Mouse (Mus musculus) forebrain, postnatal 0 days (tissue): Measurements from ENCODE around the gene Iqgap3. TPM values are rescaled to one million over a fixed set of nuclear protein-coding genes. Genes with fewer than 3 reads are reported as not detected.

Experiments
- ATAC-seq: fragments of 200-750 bp; cut with Nextera tagmentation; 2 replicates; pipeline ENCODE4 v1.8.0; 2017; ENCODE audit warnings: mild to moderate bottlenecking, moderate library complexity
- DNase-seq: peaks from one replicate; pipeline ENCODE4 v3.0.0-alpha.2; 2015
- H3K27ac ChIP-seq: fragments of 300-500 bp; sonication (generic); 2 replicates; pipeline ENCODE4 v1.5.1; 2014; ENCODE audit warnings: low read depth, mild to moderate bottlenecking, antibody characterized with exemption, low read length, moderate library complexity, mixed read lengths
- H3K27me3 ChIP-seq: fragments of 300-500 bp; sonication (generic); 2 replicates; pipeline ENCODE4 v1.6.1; 2014; ENCODE audit warnings: mild to moderate bottlenecking, low read length, mixed read lengths; ENCODE audit not compliant: insufficient read depth
- H3K36me3 ChIP-seq: fragments of 300-500 bp; sonication (generic); 2 replicates; pipeline ENCODE4 v1.6.1; 2014; ENCODE audit warnings: mild to moderate bottlenecking, moderate library complexity; ENCODE audit not compliant: insufficient read depth
- H3K4me1 ChIP-seq: fragments of 300-500 bp; sonication (generic); 2 replicates; pipeline ENCODE4 v1.6.1; 2014; ENCODE audit warnings: antibody characterized with exemption; ENCODE audit not compliant: insufficient read depth
- H3K4me2 ChIP-seq: fragments of 300-500 bp; sonication (generic); 2 replicates; pipeline ENCODE4 v1.6.1; 2014; ENCODE audit warnings: low read depth, mild to moderate bottlenecking, moderate library complexity
- H3K4me3 ChIP-seq: fragments of 300-500 bp; sonication (generic); 2 replicates; pipeline ENCODE4 v1.5.1; 2014; ENCODE audit warnings: low read depth, low read length, mixed read lengths
- H3K9ac ChIP-seq: fragments of 300-500 bp; sonication (generic); 2 replicates; pipeline ENCODE4 v1.6.1; 2014; ENCODE audit warnings: mild to moderate bottlenecking
- H3K9me3 ChIP-seq: fragments of 300-500 bp; sonication (generic); 2 replicates; pipeline ENCODE4 v1.6.1; 2016; ENCODE audit warnings: low read length
- CTCF ChIP-seq: sonication (generic); IDR thresholded peaks from 2 replicates; pipeline ENCODE4 v1.5.1; 2016; ENCODE audit warnings: antibody characterized with exemption, control low read depth, low read depth
- WGBS: fragments of 180-500 bp; shearing (Covaris S2); extraction: QIAGEN DNeasy Blood & Tissue Kit; methylation state at CpG from one replicate; pipeline ENCODE4 v1.1.7; 2014; 5-methylcytosine and 5-hydroxymethylcytosine counted together
- polyA plus RNA-seq: library from polyadenylated mRNA; unstranded; fragments of >200 nt; fragmentation: Nextera tagmentation; extraction: Ambion mirVana; gene quantifications from 2 replicates; pipeline ENCODE4 v1.2.1, GENCODE M21; 2015
- total RNA-seq: library from RNA; depleted of rRNA; stranded (reverse); fragments of >200 nt; gene quantifications from 2 replicates; pipeline ENCODE4 v1.2.3, GENCODE M21; 2014; rRNA removed

Gene Iqgap3
- total and polyA plus RNA-seq, 2 experiments from 2014 or later = 2.0 to 6.8 TPM

DNA sequence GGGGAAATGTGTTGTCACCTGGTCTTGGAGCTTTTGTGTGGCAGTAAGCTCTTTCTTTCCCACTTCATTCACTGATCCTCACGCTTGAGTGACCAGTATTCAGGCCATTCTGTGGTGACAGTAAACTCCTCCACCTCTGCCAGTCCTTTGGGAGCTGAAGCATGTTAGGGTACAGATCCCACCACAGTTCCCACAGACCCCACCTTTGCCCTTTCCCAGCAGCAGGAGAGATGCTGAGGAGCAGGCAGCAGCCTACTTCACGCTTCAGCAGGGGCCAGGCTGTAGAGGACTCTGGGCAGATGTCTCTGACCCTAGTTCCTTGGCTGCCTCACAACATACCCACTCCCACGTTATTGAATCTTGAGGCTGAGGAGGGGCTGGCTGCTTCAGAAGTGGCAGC lies 82.5 kb downstream of the Iqgap3 start:
- H3K36me3 ChIP-seq = peaks cover 89% of the 10 kb centered on the region
- ATAC-seq (no peak), DNase-seq (no peak)
- H3K27ac ChIP-seq = no peak overlapping the region
- H3K9me3 ChIP-seq = no peaks in the 10 kb centered on the region
- H3K4me2 ChIP-seq = no peak overlapping the region
- no peak overlapping the region for H3K4me3 ChIP-seq
- H3K27me3 ChIP-seq = no peaks in the 10 kb centered on the region
- H3K9ac ChIP-seq = no peak overlapping the region
- no peak for TF ChIP-seq CTCF
- H3K4me1 ChIP-seq = no peaks in the 10 kb centered on the region
- 37% methylated on average over 3 of the region's 3 CpGs for WGBS

GRCm38 (mm10) chr3:88166056-88166455 lies 84.3 kb downstream of the Iqgap3 start:
- no peak overlapping the region for H3K27ac ChIP-seq
- WGBS = 88% methylated on average over 5 of the region's 5 CpGs
- TF ChIP-seq CTCF = no peak
- no peaks in the 10 kb centered on the region for H3K27me3 ChIP-seq
- H3K9me3 ChIP-seq = no peaks in the 10 kb centered on the region
- no peak for ATAC-seq
- H3K9ac ChIP-seq = no peak overlapping the region
- no peak overlapping the region for H3K4me2 ChIP-seq
- H3K4me1 ChIP-seq = no peaks in the 10 kb centered on the region
- no peak overlapping the region for H3K4me3 ChIP-seq
- H3K36me3 ChIP-seq = peaks cover 91% of the 10 kb centered on the region
- no peak for DNase-seq

DNA sequence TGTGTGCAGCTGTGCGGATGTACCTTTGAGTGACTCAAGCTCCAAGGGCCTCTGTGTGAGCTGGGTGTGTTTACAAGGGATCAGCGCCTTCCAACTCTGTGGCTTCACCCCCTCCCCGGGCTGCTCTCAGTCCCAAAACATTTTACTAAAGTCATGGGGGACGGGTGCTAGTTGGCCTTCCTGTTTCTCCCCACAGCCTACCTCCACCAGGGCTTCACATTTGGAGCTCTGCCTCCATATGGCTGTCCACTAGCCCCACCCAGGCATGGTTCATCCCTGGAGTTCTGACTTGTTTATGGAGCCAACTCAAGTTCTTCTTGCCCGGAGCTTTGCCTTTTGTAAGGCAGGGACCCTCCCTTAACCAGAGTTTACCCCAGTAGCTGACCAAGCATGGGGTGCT lies 88.6 kb downstream of the Iqgap3 start:
- ATAC-seq (no peak), DNase-seq (no peak)

More for the DNA sequence above, 88.6 kb downstream of the Iqgap3 start:
- Histone ChIP-seq H3K4me1 (no peaks in the 10 kb centered on the region), H3K36me3 (peaks cover 61% of the 10 kb centered on the region), H3K27ac (no peak overlapping the region), H3K27me3 (no peaks in the 10 kb centered on the region), H3K9ac (no peak overlapping the region), H3K4me2 (no peak overlapping the region), H3K4me3 (no peak overlapping the region), H3K9me3 (no peaks in the 10 kb centered on the region)
- no peak for TF ChIP-seq CTCF
- WGBS = 89% methylated on average over 5 of the region's 5 CpGs

Other genes with a start within 250 kb of the Iqgap3 start
- not detected in 2 replicates for gene Sh2d2a, start 235.2 kb upstream of the Iqgap3 start, total RNA-seq
- gene Sh2d2a, start 235.2 kb upstream of the Iqgap3 start, polyA plus RNA-seq = not detected in 2 replicates
- gene Prcc, start 196.4 kb upstream of the Iqgap3 start, total RNA-seq = 74.2 and 77.1 TPM in 2 replicates
- gene Prcc, start 196.4 kb upstream of the Iqgap3 start, polyA plus RNA-seq = 20.6 and 23.0 TPM in 2 replicates
- 116 and 121 TPM in 2 replicates for gene Hdgf, start 175.7 kb upstream of the Iqgap3 start, total RNA-seq
- gene Hdgf, start 175.7 kb upstream of the Iqgap3 start, polyA plus RNA-seq = 147 and 160 TPM in 2 replicates
- 47.0 and 68.4 TPM in 2 replicates for gene Mrpl24, start 162.5 kb upstream of the Iqgap3 start, total RNA-seq
- 43.4 and 45.7 TPM in 2 replicates for gene Mrpl24, start 162.5 kb upstream of the Iqgap3 start, polyA plus RNA-seq
- gene Isg20l2, start 151.7 kb upstream of the Iqgap3 start, total RNA-seq = 29.1 and 31.9 TPM in 2 replicates
- gene Isg20l2, start 151.7 kb upstream of the Iqgap3 start, polyA plus RNA-seq = 16.1 and 19.3 TPM in 2 replicates
- 19.3 and 31.8 TPM in 2 replicates for gene Rrnad1, start 151.3 kb upstream of the Iqgap3 start, total RNA-seq
- 10.9 and 15.6 TPM in 2 replicates for gene Rrnad1, start 151.3 kb upstream of the Iqgap3 start, polyA plus RNA-seq
- 16.8 and 17.4 TPM in 2 replicates for gene Crabp2, start 133.3 kb upstream of the Iqgap3 start, total RNA-seq
- 24.7 and 28.1 TPM in 2 replicates for gene Crabp2, start 133.3 kb upstream of the Iqgap3 start, polyA plus RNA-seq
- gene Nes, start 110.9 kb upstream of the Iqgap3 start, total RNA-seq = 32.4 and 39.2 TPM in 2 replicates
- 14.5 and 17.9 TPM in 2 replicates for gene Nes, start 110.9 kb upstream of the Iqgap3 start, polyA plus RNA-seq
- gene Bcan, start 81.7 kb upstream of the Iqgap3 start, total RNA-seq = 140 and 146 TPM in 2 replicates
- gene Bcan, start 81.7 kb upstream of the Iqgap3 start, polyA plus RNA-seq = 99.1 and 133 TPM in 2 replicates
- gene Hapln2, start 54.4 kb upstream of the Iqgap3 start, total RNA-seq = 0.38 and 0.92 TPM in 2 replicates
- 0.31 and 0.69 TPM in 2 replicates for gene Hapln2, start 54.4 kb upstream of the Iqgap3 start, polyA plus RNA-seq
- gene Gpatch4, start 38.9 kb upstream of the Iqgap3 start, total RNA-seq = 9.8 and 10.6 TPM in 2 replicates
- gene Gpatch4, start 38.9 kb upstream of the Iqgap3 start, polyA plus RNA-seq = 34.6 and 35.5 TPM in 2 replicates
- 78.9 and 81.6 TPM in 2 replicates for gene Naxe, start 23.5 kb upstream of the Iqgap3 start, total RNA-seq
- 161 and 170 TPM in 2 replicates for gene Naxe, start 23.5 kb upstream of the Iqgap3 start, polyA plus RNA-seq
- 0.05 and 0.08 TPM in 2 replicates for gene Ttc24, start 3.7 kb upstream of the Iqgap3 start, total RNA-seq
- gene Ttc24, start 3.7 kb upstream of the Iqgap3 start, polyA plus RNA-seq = not detected in 2 replicates
- gene Mef2d, start 60.4 kb downstream of the Iqgap3 start, total RNA-seq = 45.0 and 53.0 TPM in 2 replicates
- 30.9 and 34.0 TPM in 2 replicates for gene Mef2d, start 60.4 kb downstream of the Iqgap3 start, polyA plus RNA-seq
- gene Rhbg, start 172.7 kb downstream of the Iqgap3 start, total RNA-seq = 0.19 TPM in 1 of 2 replicates, not detected in the other
- gene Rhbg, start 172.7 kb downstream of the Iqgap3 start, polyA plus RNA-seq = 0.21 and 0.25 TPM in 2 replicates
- 0.69 TPM in 1 of 2 replicates, not detected in the other for gene Gm38392, start 205.2 kb downstream of the Iqgap3 start, total RNA-seq
- 0.16 TPM in 1 of 2 replicates, not detected in the other for gene Gm38392, start 205.2 kb downstream of the Iqgap3 start, polyA plus RNA-seq
- gene Tsacc, start 215.0 kb downstream of the Iqgap3 start, total RNA-seq = 1.2 and 5.0 TPM in 2 replicates
- 11.9 and 12.0 TPM in 2 replicates for gene Tsacc, start 215.0 kb downstream of the Iqgap3 start, polyA plus RNA-seq
- 373 and 393 TPM in 2 replicates for gene Cct3, start 215.1 kb downstream of the Iqgap3 start, total RNA-seq
- 440 and 452 TPM in 2 replicates for gene Cct3, start 215.1 kb downstream of the Iqgap3 start, polyA plus RNA-seq
- gene Glmp, start 243.1 kb downstream of the Iqgap3 start, total RNA-seq = 44.8 and 55.2 TPM in 2 replicates
- 118 and 125 TPM in 2 replicates for gene Glmp, start 243.1 kb downstream of the Iqgap3 start, polyA plus RNA-seq